Mouse (Mus musculus) embryonic fibroblast, embryonic 13.5 days (primary cell): ENCODE data around the gene Znhit1.

ENCODE experiments used
- CTCF ChIP-seq: IDR thresholded peaks from 2 replicates; pipeline ENCODE4 v1.5.1; 2011; ENCODE audit warnings: mild to moderate bottlenecking, control low read depth, low read length, moderate library complexity, borderline replicate concordance; ENCODE audit not compliant: insufficient read depth
- POLR2A ChIP-seq: IDR thresholded peaks from 2 replicates; pipeline ENCODE4 v1.6.1; 2011; ENCODE audit warnings: low read depth, mild to moderate bottlenecking, control low read depth, low read length, moderate library complexity

GRCm38 (mm10) chr5:136947874-136948273, 39.9 kb downstream of the Znhit1 start:
- TF ChIP-seq CTCF (no peak), POLR2A (no peak)
